Mouse (Mus musculus): ENCODE measurements at regions not wholly inside any gene's neighbourhood (a gene's known extent, or its start where the extent isn't known, plus 50 kb on each side); places are given as distances from the start of the nearest gene placed in this dataset.

DNA sequence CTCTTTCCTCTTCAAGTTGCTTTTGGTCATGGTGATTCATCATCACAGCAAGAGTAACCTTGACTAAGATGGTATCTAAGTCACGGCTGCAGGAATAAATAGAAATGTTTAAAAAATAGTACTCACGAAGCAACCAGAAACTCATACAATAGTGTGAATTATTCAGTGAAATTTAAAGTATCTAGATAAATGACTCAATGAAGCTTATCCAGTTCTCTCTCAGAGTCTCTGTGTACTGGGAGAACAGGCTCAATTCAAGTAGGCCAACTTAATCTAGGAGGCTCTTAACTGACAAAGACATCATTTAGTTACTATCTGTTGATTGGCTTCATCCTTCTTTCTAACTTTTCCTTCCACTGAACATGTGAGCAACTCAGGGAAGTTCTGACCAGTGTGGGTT, 175.5 kb upstream of the Pcdh15 start:
- no peak for DNase-seq

DNA sequence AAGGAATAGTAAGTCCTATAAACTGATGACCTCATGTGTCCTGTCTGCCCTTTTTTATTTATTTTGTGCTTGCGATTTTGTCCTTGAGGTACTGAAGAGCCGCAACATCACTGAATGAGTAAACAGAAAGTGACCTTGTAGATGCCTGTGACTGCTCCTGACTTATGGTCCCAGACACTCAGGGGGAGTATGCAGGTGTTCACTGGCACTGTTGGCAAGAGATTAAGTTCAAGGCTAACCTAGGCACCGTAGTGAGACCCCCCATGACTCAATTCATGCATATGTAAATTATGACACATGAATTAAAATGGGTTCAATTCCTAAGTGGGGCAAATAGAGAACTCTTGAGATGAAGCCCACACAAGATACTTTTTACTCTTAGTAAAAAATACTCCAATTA, 142.2 kb upstream of the Pcdh15 start:
- no peak for DNase-seq

DNA sequence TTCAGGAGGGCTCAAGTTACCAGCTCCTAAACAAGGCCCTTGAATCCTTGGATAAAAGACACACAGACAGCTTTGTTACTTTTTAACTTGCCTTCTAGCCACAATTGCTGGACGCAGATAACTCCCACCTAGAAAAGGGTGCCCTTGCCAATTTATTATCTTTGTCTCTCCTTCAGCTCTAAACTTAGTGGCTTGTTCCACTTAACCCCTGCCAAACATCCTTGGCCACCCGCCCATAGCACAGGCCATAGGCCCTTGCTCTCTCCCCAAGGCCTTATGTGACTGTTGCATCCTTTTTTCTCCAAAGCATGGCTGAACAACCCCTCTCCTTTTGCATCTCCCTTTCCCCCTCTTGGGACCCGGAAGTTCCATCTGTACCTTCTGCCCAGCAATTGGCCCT, 139.1 kb upstream of the Pcdh15 start:
- no peak for DNase-seq

DNA sequence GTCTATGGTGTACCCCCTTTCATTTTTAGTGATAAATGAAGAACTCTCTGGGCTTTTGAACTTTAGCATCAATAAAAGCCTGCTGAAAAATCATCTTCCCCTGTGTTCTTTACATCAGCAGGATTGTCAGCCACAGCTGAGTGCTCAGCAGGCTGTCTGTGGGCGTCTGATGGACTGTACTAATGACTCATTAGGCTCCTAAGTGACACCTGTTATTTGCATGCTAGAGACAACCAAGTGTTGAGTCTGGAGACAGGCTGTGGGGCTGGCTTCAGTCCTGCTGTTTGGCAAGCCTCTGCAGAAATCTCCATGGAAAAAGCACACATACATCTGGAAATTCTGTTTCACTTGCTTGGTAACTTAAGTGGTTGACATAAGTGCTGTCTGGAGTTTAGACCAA, 117.8 kb upstream of the Pcdh15 start:
- DNase-seq, result peak; percentile 5 to 6

DNA sequence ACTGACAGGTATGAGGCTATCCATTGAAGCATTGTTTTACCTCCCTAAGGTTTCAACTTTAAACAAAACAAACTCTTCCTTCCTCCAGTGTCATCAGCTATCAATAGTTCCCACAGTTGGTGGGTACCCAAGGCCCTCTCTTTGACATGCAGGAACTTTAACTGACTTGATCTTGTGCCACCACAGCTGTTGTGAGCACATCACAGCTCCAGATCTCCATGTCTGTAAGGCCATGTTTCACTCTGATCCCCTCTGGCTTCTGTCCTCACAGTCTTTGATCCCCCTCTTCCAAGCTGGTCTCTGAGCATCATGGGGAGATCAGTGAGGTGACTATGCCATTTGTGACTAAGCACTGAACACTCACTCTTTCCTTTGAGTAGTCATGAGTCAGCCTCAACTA, 110.8 kb upstream of the Pcdh15 start:
- DNase-seq, result no peak

DNA sequence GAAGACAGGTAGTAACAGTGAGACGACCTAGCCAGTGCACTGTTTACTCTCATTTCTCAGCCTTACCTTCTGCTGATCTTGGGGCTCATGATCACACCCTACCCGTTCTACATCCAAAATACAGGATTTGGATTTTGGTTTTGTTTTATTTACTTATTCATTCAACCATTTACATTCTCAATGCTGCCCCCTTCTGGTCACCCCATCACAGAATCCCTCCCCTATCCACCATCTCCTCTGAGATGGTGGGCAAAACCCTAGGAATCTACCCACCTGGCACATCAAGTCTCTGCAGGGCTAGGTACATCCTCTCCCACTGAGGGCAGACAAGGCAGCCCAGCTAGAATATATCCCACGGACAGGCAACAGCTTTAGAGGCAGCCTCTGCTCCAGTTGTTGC, 88.2 kb upstream of the Pcdh15 start:
- DNase-seq, result no peak

DNA sequence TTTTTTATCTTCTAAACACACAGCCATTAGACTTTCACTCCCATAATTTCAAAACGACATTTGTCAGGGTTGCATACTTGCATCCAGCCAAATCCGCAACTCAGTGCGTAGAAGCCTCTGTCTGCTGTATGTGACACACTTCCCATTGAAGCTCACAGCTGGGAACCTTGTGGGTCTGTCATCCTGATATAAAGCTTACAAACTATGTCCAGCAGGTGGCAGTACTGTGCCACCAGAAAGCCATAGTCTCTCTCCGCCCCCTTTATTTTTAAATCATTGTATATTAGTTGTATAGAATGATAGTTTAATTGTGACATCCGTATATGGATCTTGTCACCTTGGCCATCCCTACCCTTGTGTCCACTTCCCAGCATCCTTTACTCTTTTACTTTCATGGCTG, 87.3 kb upstream of the Pcdh15 start:
- DNase-seq, result no peak

DNA sequence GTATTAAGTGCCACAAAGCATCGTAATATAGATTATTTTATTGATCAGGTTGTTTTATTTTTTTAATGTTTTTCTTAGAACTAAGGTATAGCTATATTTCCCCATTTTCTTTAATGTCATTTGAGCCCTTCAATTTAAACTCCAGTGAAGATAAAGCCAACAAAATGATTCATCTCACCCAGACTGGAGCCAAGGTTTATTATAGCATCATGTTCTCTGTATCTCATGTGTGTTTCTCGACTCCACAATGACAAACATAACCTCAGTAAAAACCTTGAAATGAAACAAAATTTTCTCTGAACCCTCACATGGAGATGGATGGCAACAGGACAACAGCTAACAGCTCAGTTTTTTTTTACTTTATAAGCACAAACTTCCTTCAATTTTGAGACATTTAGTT, 61.7 kb upstream of the Pcdh15 start:
- DNase-seq, result no peak

DNA sequence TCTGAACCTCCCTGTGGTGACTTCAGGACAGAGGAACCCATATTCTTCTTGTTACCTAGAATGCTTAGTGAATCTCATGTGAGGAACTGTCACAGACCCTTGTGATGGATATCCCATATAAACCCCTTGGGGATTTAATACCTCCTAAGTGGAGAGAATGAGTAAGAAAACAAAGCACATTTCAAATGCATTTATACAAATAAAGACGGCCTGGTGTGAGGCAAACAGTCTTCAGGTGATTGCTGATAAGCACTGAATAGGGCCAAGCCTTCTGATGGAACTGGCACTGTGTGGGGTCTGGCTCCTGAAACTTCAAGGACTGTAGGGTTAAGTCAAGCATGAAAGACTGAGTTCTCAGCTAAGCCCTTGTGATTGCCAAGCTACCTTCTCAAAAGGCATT, 59.6 kb upstream of the Pcdh15 start:
- DNase-seq, result no peak
